Comparison of ENCODE assay signal across 8 mouse cellular contexts in genomic region chr9:64020606-64021318, GRCm38 (mm10). TPM values are rescaled to one million over a fixed set of nuclear protein-coding genes. Genes with fewer than 3 reads are reported as not detected.
DNase-seq lines count a peak whose midpoint lies in the region; ATAC-seq lines count a peak whose summit lies in the region.

No protein-coding gene starts in this region.

- H3K4me1 ChIP-seq in embryonic facial prominence, embryonic 12.5 days = peaks cover 50% of the 10 kb centered on the region
- peaks cover 69% of the 10 kb centered on the region for H3K4me1 ChIP-seq in liver, embryonic 11.5 days (replicated peaks; ENCODE audit: control insufficient read depth, insufficient read depth, low read length)
- H3K4me1 ChIP-seq in neural tube, embryonic 14.5 days (ENCODE audit: control insufficient read depth, insufficient read depth, low read length) = peaks cover 24% of the 10 kb centered on the region

- DNase-seq in ovary, postnatal 36 days (ENCODE audit: low spot score) = peak; percentile 53
- no peak for DNase-seq in ovary, postnatal 10 days (ENCODE audit: low spot score)
- DNase-seq in heart, postnatal 36 days = peak; percentile 43 to 74
- peak; percentile 62 for DNase-seq in liver, embryonic 11.5 days (ENCODE audit: low spot score)
- no peak for DNase-seq in layer of hippocampus, adult 11-12 months (ENCODE audit: low spot score)
- no peak for DNase-seq in frontal cortex, postnatal 10 days (ENCODE audit: low spot score in 2 of 2)

- H3K27me3 ChIP-seq in embryonic facial prominence, embryonic 12.5 days = no peaks in the 10 kb centered on the region
- H3K27me3 ChIP-seq in liver, embryonic 11.5 days (replicated peaks; ENCODE audit: control insufficient read depth, insufficient read depth, low read length) = peaks cover 23% of the 10 kb centered on the region
- peaks cover 3% of the 10 kb centered on the region; the same call in 1 of the 2 replicates for H3K27me3 ChIP-seq in neural tube, embryonic 14.5 days (ENCODE audit: control insufficient read depth, insufficient read depth, low read length)

- no peaks in the 10 kb centered on the region for H3K9me3 ChIP-seq in embryonic facial prominence, embryonic 12.5 days
- H3K9me3 ChIP-seq in liver, embryonic 11.5 days (ENCODE audit: control insufficient read depth, low read length) = no peaks in the 10 kb centered on the region
- H3K9me3 ChIP-seq in neural tube, embryonic 14.5 days (ENCODE audit: control insufficient read depth, low read length) = no peaks in the 10 kb centered on the region

- intact Hi-C loops in heart, postnatal 36 days (cut with DNase I) = loop anchor here (2.0 to 10.0 kb wide), 2 partner anchors 52 to 416 kb away; partner anchors contain the start of genes Aagab and Iqch

- H3K9ac ChIP-seq in embryonic facial prominence, embryonic 12.5 days = peak overlapping the region; percentile 97
- H3K9ac ChIP-seq in liver, embryonic 11.5 days (ENCODE audit: low read depth, low read length) = peak overlapping the region; percentile 78
- H3K9ac ChIP-seq in neural tube, embryonic 14.5 days (replicated peaks; ENCODE audit: low read depth, low read length) = peak overlapping the region; percentile 76

- H3K36me3 ChIP-seq in embryonic facial prominence, embryonic 12.5 days = no peaks in the 10 kb centered on the region
- H3K36me3 ChIP-seq in liver, embryonic 11.5 days (ENCODE audit: control insufficient read depth, insufficient read depth, low read length) = no peaks in the 10 kb centered on the region; the same call in 1 of the 2 replicates
- no peaks in the 10 kb centered on the region for H3K36me3 ChIP-seq in neural tube, embryonic 14.5 days (ENCODE audit: control insufficient read depth, insufficient read depth, low read length)

- H3K27ac ChIP-seq in embryonic facial prominence, embryonic 12.5 days = peak overlapping the region; percentile 97
- H3K27ac ChIP-seq in liver, embryonic 11.5 days (ENCODE audit: low read depth, low read length) = peak overlapping the region; percentile 96
- no peak overlapping the region for H3K27ac ChIP-seq in neural tube, embryonic 14.5 days (ENCODE audit: low read depth, low read length)

- WGBS in embryonic facial prominence, embryonic 12.5 days = under 1% methylated on average over 89 of the region's 89 CpGs
- under 1% methylated on average over 89 of the region's 89 CpGs for WGBS in liver, embryonic 11.5 days
- under 1% methylated on average over 88 of the region's 89 CpGs for WGBS in neural tube, embryonic 14.5 days

- H3K4me2 ChIP-seq in embryonic facial prominence, embryonic 12.5 days (replicated peaks) = peak overlapping the region; percentile 96
- H3K4me2 ChIP-seq in liver, embryonic 11.5 days = peak overlapping the region; percentile 97
- H3K4me2 ChIP-seq in neural tube, embryonic 14.5 days (ENCODE audit: low read depth, low read length) = peak overlapping the region; percentile 90

- peak overlapping the region; percentile 88 for H3K4me3 ChIP-seq in embryonic facial prominence, embryonic 12.5 days
- H3K4me3 ChIP-seq in liver, embryonic 11.5 days (ENCODE audit: low read depth, low read length) = peak overlapping the region; percentile 71
- peak overlapping the region; percentile 54 for H3K4me3 ChIP-seq in neural tube, embryonic 14.5 days (ENCODE audit: low read depth, low read length)

- ATAC-seq in embryonic facial prominence, embryonic 12.5 days (ENCODE audit: insufficient number of reproducible peaks, insufficient read depth, low FRiP score, low TSS enrichment) = no peak
- no peak for ATAC-seq in liver, embryonic 11.5 days (replicated peaks; ENCODE audit: low FRiP score)
- no peak for ATAC-seq in neural tube, embryonic 14.5 days (ENCODE audit: low read depth)

RNA-seq across cellular contexts. Expression of gene Smad6, which starts 1.1 kb away (rescaled TPM):
- polyA plus RNA-seq in embryonic facial prominence, embryonic 12.5 days (2016; fragmentation: Nextera tagmentation; extraction: Ambion mirVana) = 25.4 and 26.0 TPM in 2 replicates
- 10 to 100 TPM; 11.4 to 16.3 TPM for total RNA-seq in heart, postnatal 36 days (2021)
- 10.1 and 11.1 TPM in 2 replicates for polyA plus RNA-seq in liver, embryonic 11.5 days (2014; fragmentation: Nextera tagmentation; extraction: Ambion mirVana)
- polyA plus RNA-seq in neural tube, embryonic 14.5 days (2014; fragmentation: Nextera tagmentation; extraction: Ambion mirVana) = 1.0 and 2.2 TPM in 2 replicates

Comparison
In these comparisons a context has a peak if more than half of its experiments do, and no peak if none do; other contexts are left out.
1. DNase-seq: peak in ovary, postnatal 36 days (single experiment), heart, postnatal 36 days (2 of 2) and liver, embryonic 11.5 days (single experiment); none in ovary, postnatal 10 days (single experiment), layer of hippocampus, adult 11-12 months (single experiment) and frontal cortex, postnatal 10 days (0 of 2).
2. Peak in every context shown above with its lines, with median percentiles within 50 percentile points of each other: H3K4me2 ChIP-seq, H3K4me3 ChIP-seq and H3K9ac ChIP-seq.